Mouse (Mus musculus) WW6 (cell line): ENCODE measurements at regions not wholly inside any gene's neighbourhood (a gene's known extent, or its start where the extent isn't known, plus 50 kb on each side); places are given as distances from the start of the nearest gene placed in this dataset.

Source experiments
- DNase-seq: peaks from one replicate; pipeline ENCODE4 v3.0.0-alpha.2; 2013; ENCODE audit warnings: low read depth, low spot score

DNA sequence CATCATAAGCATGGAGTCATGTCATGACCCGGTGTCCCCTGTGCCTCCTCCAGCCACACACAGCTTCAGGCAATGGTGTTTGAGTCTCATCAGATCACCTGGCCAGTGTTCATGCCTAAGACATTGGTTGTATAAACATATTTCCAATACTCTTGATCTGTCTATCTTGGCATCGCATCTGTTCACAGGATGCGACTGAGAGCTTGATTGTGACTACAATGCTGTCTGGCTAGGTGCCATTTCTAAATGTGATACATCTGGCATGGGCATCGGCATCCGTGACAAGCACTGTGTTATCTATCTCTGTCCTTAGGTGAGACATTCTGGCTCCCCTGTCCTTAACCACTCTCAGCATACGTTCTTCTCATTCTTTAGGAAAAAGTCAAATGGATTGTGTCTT, 102.3 kb upstream of the Fut8 start:
- no peak for DNase-seq

DNA sequence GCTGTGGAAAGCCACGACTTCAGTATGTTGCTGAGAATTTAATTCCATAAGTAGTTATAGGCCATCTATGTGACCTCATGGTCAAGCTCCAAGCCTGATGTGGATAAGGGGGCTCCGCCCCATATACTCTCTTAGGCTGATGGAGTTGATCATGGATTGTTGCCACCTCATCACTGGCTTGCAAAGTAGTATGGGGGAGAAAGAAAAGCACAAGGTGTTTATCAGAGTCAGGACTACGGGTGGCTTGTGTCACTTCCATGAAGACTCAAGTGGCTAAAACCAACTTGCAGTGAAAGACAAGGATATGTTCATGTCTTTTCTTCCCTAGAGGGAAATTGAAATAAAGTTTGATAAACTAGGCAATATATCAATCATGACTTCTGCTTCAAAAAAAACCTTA, 102.9 kb upstream of the Fut8 start:
- DNase-seq, result no peak

- no peak for DNase-seq
These were observed 103.5 kb upstream of the Fut8 start for GRCm38 (mm10) chr12:77134306-77135010.

DNA sequence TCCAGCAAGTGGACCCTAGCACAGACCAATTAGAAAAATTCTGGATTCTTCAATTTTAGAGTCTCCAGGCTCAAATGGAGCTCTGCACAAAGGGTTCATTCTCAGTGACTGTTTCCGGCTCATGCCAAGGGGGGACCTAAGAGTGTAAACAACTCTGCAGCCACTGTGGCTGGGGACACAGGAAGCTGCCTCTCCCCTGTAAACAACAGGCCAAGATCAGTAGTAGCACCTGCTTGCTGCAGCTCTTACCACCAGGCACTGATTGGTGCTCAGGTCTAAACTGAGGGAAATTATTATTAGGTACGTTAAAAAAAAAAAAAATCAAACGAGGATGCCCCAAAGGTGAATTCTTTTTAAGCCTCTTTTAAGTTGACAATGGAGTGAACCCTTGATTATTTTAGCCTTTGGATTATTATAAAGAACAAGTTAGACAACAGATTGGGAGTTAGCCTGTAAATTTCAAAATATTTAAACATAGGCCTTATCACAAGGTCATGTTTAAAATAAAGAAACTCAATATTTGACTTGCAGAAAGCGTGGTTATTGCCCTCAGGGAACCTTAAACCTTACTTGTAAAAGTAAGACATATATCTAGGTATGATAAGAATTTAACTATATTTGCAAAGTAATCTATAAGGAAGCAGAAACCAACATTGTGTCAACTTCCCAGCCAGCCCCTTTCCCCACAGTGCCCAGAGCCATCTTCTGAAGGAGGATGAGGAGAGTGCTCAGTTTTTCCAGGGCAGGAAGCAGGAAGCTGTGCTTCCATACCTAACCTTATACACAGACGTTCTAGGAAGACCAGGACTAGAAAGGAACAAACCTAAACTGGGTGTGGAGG, 104.2 kb upstream of the Fut8 start:
- DNase-seq, result no peak

- no peak for DNase-seq
These were observed 106.6 kb upstream of the Fut8 start for GRCm38 (mm10) chr12:77131328-77131727.

DNA sequence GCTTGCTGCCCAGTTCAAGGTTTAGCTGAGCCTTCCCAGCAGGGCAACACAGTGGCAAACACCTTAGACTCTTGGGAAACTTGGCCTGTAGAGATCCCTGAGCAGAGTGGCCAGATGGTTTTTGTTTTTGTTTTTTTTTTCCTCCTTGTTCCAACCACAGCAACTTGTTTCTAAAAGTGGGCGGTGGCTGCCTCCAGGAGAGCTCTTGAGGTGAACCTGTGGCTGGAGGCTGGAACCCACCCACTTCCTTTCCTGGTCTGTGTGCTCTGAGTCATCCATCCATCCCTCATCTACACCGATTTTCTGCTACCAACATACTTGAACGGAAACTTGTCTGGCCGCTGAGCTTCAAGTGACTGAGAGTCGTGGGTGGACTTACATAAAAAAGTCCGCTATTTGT, 107.4 kb upstream of the Fut8 start:
- DNase-seq, result no peak

- DNase-seq, result no peak
These were observed 113.7 kb upstream of the Fut8 start for GRCm38 (mm10) chr12:77124267-77124666.

DNA sequence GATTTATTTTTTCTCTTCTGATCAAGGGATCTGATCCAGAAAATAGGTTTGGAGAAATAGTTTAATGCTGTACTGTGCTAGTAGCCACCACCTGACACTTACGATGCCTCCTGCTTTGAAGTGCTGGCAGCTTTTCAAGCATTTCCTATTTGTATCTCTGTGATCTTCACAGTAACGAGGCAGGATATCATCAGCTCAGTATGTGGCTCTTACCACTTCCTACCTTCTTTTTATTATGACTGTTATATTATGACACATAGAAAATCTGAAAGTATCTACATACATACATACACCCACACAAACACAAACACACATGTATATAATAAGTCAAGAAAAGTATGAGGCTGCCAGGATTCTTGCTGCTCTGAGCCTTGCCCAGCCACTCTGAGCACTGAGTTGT, 124.4 kb upstream of the Fut8 start:
- no peak for DNase-seq

DNA sequence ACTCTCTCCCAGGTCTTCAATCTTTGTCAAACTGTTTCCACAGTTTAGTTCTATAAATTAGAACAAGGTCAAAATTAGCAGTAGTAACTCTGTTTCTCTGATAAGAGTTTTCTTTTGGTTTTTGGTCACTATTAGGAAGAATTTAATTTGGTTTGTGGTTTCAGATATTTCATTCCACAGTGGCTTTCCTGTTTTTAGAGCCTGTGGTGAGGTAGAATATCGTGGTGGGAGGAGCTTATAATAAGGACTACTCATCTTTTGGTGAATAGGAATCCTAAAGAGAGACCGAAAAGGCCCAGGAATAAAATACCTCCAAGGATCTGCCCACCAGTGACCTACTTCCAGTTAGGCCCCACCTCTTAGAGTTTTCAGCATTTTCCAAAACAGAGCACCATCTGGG, 125.8 kb upstream of the Fut8 start:
- no peak for DNase-seq

GRCm38 (mm10) chr12:77107251-77107650, 130.7 kb upstream of the Fut8 start:
- no peak for DNase-seq

- no peak for DNase-seq
These were observed 131.9 kb upstream of the Fut8 start for GRCm38 (mm10) chr12:77105887-77106600.

GRCm38 (mm10) chr12:77100482-77100881, 137.4 kb upstream of the Fut8 start:
- DNase-seq, result no peak

- DNase-seq, result no peak
These were observed 137.5 kb upstream of the Max start for GRCm38 (mm10) chr12:77099521-77099920.

DNA sequence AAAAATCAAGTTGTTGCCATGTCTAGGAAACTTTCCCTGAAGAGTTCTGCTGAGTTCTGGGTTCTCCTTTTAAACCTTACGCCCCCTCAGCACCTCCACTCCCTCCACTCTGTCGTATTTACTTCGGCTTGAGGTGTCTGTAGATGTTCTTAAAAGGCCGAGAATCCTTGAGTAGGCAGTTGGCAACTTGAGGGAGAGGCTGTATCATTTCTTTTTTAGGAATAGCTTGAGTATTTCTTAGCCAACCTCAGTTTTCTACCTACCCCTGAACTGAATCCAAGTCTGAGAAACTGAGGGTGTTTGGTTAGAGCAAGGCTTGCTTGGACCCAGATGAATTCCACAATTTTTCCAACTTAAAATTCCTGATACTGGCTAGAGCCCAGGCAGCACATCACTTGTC, 136.8 kb upstream of the Max start:
- no peak for DNase-seq

DNA sequence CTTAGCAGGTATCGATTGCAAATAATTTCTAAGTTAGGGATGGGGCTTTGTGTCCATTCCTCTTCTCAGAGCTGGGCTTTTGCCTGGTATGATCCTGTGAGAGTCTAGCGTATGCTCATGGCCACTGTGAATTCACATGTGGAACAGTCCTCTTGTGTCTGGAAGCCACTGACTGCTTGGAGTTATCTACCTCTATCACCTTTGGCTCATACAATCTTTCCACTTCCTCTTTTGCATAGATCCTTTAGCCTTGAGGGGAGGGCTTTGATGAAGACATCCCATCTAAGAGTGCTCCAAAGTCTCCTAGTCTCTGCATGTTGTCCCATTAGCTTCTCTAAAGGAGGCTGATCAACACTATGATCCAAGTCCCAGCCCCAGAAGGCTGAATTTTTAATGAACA, 135.8 kb upstream of the Max start:
- DNase-seq, result no peak

- no peak for DNase-seq
These were observed 134.5 kb upstream of the Max start for GRCm38 (mm10) chr12:77096461-77096860.

DNA sequence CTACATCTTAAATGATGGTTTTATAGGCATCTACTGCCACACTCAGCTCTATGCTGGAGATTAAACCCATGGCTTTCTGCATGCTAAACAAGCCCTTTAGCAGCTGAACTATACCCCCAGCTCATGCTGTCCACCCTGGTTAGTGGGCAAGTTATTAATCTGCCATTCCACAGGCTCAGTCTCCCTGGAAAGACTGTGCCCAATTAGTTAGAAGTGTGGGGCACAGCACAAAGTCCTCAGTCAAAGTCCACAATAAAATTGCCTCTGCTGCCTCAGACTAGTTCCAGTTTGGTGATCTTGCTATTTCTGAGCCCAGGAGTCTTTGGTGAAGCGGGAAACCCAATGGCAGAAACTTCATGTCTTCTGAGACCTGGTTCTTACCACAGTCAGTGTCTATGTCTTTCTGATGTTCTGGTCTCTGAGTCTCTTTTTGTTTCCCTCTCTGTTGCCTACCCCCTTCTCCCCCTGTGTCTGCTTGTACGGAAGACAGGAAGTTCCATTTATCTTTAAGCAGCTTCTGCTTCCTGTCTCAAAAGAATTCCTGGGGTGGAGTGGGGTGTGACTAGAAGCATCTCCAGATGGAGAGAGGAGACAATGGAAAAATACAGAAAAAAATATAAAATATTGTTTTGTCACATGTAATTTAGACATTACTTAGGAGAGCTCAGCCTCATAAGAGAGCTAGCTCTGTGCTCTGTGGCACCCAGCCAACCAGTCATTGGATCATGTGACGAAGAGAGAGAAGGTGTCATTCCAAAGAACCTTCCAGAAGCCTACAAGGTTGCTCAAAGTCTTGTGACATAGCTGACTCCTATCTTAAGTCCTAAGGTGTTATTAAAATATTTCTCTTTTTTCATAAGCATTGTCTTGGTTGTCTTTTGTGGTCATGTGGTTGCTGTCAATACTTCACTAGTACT, 133.3 kb upstream of the Max start:
- no peak for DNase-seq

DNA sequence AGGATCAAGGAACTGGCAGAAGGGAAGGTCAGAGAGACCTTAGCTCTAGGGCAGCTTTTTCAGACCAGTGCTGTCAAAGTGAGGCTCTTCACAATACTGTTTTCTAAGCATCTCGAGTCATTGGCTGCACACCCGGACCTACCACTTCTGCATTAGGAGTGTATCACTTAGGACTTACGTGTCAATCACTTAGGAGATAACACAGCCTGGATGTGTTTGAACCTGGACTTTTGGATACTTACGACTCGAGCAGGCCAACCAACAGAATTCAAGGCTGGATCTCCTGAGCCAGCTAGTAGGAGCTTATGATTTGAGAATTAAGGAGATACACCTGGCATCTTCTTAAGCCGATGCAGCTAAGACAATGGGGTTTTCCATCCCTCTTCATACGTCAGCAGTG, 132.2 kb upstream of the Max start:
- DNase-seq, result no peak

GRCm38 (mm10) chr12:77092741-77093140, 130.7 kb upstream of the Max start:
- DNase-seq, result no peak

DNA sequence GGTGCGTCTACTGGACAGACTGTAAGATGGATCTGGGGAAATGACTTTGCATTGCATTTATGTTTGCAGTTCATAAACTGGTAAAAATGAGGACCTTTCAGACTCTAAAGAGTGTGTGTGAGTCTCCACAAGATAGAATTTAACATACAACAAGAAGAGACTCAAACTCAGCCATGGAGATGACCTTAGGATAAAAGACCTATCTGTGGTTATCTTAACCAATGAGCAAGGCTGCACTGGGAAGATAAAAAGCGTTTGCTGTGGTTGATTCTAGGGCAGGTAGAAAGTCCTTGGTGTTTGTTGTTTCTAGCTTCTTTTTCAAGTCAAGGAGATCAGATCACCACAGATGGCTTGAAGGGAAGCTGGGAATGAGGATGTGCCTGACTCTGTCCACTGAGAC, 130.1 kb upstream of the Max start:
- no peak for DNase-seq

DNA sequence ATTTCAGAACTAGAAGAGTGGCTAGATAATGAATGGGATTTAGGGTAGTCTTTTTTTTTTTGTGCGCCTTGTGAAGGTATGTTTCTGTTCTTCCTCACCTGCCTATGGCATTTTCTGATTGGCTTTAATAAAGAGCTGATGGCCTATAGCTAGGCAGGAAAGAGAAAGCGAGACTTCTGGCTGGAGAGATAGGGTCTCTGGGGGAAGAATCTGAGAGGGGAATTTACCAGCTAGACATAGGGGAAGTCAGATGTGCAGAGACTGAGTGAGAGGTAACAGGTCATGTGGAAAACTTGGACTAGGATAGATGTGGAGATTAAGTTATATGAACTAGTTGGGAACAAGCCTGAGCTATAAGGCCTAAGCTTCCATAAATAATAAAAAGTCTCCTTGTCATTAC, 129.7 kb upstream of the Max start:
- no peak for DNase-seq

DNA sequence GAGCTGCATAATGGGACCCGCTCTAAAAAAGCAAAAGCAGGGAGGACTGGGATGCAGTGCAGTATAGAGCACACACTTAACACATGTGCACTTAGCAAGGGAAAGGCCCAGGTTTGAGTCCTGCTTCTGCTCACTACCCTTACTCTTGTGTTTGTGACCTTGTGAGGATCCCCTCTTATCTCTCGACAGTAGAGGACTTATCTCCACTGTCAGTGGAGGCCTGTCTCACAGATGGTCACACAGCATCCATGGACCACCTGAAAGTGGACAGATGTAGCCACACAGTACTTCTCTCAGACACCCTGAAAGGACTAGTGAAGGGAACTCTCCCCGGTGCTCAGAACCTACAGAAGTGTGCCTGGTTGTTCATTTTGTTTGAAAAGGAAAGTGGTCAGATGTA, 128.5 kb upstream of the Max start:
- DNase-seq, result no peak
